Mouse (Mus musculus): ENCODE results near the gene Selenok.

- no peak for TF ChIP-seq POLR2A (IDR thresholded peaks at IDR 0.05; ENCODE audit: borderline replicate concordance, extremely low read depth, insufficient read depth, insufficient read length, poor library complexity, severe bottlenecking)
- TF ChIP-seq CTCF (IDR thresholded peaks at IDR 0.05; ENCODE audit: borderline replicate concordance, extremely low read depth, insufficient read depth, insufficient read length): no peak
These were observed 18.0 kb downstream of the Selenok start for GRCm38 (mm10) chr14:29986096-29986495.

Measured in brain, embryonic 14.5 days (tissue).